Comparison of ENCODE assay signal across 14 mouse cellular contexts in the genomic region with DNA sequence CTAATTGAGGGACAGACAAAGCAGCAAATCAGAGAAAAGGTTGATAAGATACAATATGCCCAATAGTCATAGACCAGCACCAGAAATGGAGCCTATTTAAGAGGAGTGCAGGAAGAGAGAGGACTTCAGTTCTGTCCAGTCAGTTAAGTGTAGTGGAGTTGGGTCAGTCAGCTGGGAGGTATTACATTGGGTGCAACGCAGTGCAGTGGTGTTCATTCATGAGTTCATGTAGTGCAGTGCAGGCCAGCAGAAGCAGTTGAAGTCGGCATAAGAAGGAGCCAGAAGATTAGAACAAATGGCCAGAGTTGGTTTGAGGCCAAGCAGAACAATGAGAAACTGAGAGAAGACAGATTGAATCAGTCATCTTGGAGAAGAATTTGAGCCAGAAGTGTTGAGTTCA.
"Had no signal": no experiment of that assay in that cellular context is flagged by ENCODE, and none has a peak within 500 bp of the region (broad histone marks: within the 10 kb centered on the region; RNA-seq: fewer than 3 reads in every experiment).

No protein-coding gene starts in this region.

- H3K36me3 ChIP-seq: limb, embryonic 12.5 days; limb, embryonic 15.5 days had no signal

- H3K27ac ChIP-seq: limb, embryonic 12.5 days; limb, embryonic 15.5 days; liver, embryonic 14.5 days had no signal

- H3K9me3 ChIP-seq: limb, embryonic 12.5 days; limb, embryonic 15.5 days had no signal

- H3K4me1 ChIP-seq: limb, embryonic 12.5 days; limb, embryonic 15.5 days had no signal

- H3K4me2 ChIP-seq: limb, embryonic 12.5 days; limb, embryonic 15.5 days; liver, embryonic 11.5 days; midbrain, embryonic 11.5 days had no signal

- ATAC-seq: inflammation-experienced regulatory T-cells, adult 6 months; intestine, embryonic 16.5 days; liver, postnatal 0 days had no signal

- H3K4me3 ChIP-seq: limb, embryonic 12.5 days; limb, embryonic 15.5 days had no signal

- H3K27me3 ChIP-seq: limb, embryonic 12.5 days; limb, embryonic 15.5 days had no signal

- DNase-seq: left cerebral cortex, postnatal 4 days; liver, postnatal 0 days; lung, postnatal 14 days; lung, postnatal 4 days; midbrain, embryonic 14.5 days; thymus, adult 18-20 months; thymus, postnatal 36 days had no signal

- H3K9ac ChIP-seq: limb, embryonic 12.5 days; limb, embryonic 15.5 days; liver, embryonic 14.5 days; liver, postnatal 0 days had no signal
